ENCODE assay signal across 10 mouse cellular contexts in the genomic region with DNA sequence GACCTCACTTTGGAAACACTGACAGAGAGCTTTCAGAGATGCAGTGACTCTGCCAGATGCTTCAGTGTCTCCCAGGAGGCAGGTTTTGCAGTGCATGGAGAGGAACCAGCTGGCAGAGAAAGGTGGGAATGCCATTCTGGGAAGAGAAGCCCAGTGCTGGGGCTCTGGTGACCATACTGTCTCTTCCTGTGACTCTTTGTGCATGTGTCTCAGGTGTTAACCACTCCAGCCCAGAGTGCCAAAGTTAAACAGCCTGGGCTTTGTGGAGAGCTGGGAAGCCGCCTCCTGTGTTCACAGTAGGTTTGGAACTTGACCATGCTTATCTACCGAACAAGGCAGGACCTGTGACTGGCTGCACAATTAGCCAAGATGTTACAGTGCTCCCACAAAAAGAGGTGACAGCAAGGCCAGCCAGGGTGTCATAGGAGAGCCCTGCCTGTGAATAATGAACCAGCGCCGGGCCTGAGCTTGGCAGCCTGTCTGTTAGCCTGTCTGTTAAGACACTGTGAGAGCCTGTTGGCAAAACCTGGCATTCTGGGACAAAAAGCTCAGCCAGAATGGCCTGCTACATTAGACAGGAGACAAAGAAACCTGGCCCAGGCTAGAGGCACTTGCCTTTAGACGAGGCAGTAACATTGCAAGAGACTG. TPM values are rescaled to one million over a fixed set of nuclear protein-coding genes. Genes with fewer than 3 reads are reported as not detected.
DNase-seq lines count a peak whose midpoint lies in the region; ATAC-seq and TF ChIP-seq lines count a peak whose summit lies in the region.
"Had no signal": no experiment of that assay in that cellular context is flagged by ENCODE, and none has a peak within 500 bp of the region (broad histone marks: within the 10 kb centered on the region; RNA-seq: fewer than 3 reads in every experiment).

No protein-coding gene starts in this region.

- WGBS in forebrain, embryonic 14.5 days: 19% methylated on average over 5 of the region's 5 CpGs
- 45% methylated on average over 5 of the region's 5 CpGs for WGBS in midbrain, postnatal 0 days

- H3K27me3 ChIP-seq in forebrain, embryonic 14.5 days (replicated peaks; ENCODE audit: control insufficient read depth, insufficient read depth, low read length): no peaks in the 10 kb centered on the region
- H3K27me3 ChIP-seq in midbrain, postnatal 0 days (ENCODE audit: insufficient read depth, low read length): no peaks in the 10 kb centered on the region
- H3K27me3 ChIP-seq: liver, embryonic 15.5 days had no signal

- no peak overlapping the region for H3K4me3 ChIP-seq in layer of hippocampus, adult 2 months
- no peak overlapping the region for H3K4me3 ChIP-seq in forebrain, embryonic 14.5 days (ENCODE audit: low read depth, low read length)
- H3K4me3 ChIP-seq in midbrain, postnatal 0 days (ENCODE audit: low read depth, low read length): no peak overlapping the region
- H3K4me3 ChIP-seq: kidney, embryonic 15.5 days; liver, embryonic 15.5 days had no signal

- H3K9ac ChIP-seq in forebrain, embryonic 14.5 days (ENCODE audit: low read length): peak overlapping the region; percentile 32; the same call in 1 of the 2 replicates
- no peak overlapping the region for H3K9ac ChIP-seq in midbrain, postnatal 0 days (replicated peaks; ENCODE audit: low read length, poor library complexity, severe bottlenecking)
- H3K9ac ChIP-seq: kidney, embryonic 15.5 days; liver, embryonic 15.5 days had no signal

- DNase-seq in cerebellum, adult 9-11 months: peak; percentile 11
- DNase-seq in cerebellum, adult 8-10 months: no peak
- DNase-seq in layer of hippocampus, postnatal 10 days (ENCODE audit: low spot score in 2 of 2): peak; percentile 33 to 57
- DNase-seq in layer of hippocampus, adult 2 months (ENCODE audit: low spot score in 2 of 2): no peak
- DNase-seq in forebrain, embryonic 14.5 days (ENCODE audit: low spot score): peak; percentile 87
- DNase-seq in midbrain, postnatal 0 days (ENCODE audit: low spot score): peak; percentile 86
- no peak for DNase-seq in thymus, postnatal 14 days
- DNase-seq in MN1 (ENCODE audit: low spot score): no peak

- no peaks in the 10 kb centered on the region for H3K9me3 ChIP-seq in forebrain, embryonic 14.5 days (replicated peaks; ENCODE audit: control insufficient read depth, low read length)
- H3K9me3 ChIP-seq in midbrain, postnatal 0 days (ENCODE audit: low read length): no peaks in the 10 kb centered on the region
- H3K9me3 ChIP-seq: kidney, embryonic 15.5 days; liver, embryonic 15.5 days had no signal

- TF ChIP-seq CTCF in layer of hippocampus, adult 2 months (conservative IDR thresholded peaks at IDR 0.05): no peak
- no peak for TF ChIP-seq CTCF in midbrain, postnatal 0 days (IDR thresholded peaks at IDR 0.05)

- H3K4me1 ChIP-seq in forebrain, embryonic 14.5 days (ENCODE audit: control insufficient read depth, insufficient read depth, low read length): peaks cover 12% of the 10 kb centered on the region
- H3K4me1 ChIP-seq in midbrain, postnatal 0 days (ENCODE audit: insufficient read depth, low read length): peaks cover 4% of the 10 kb centered on the region; the same call in 1 of the 2 replicates

- no peaks in the 10 kb centered on the region for H3K36me3 ChIP-seq in forebrain, embryonic 14.5 days (ENCODE audit: control insufficient read depth, insufficient read depth, low read length)
- no peaks in the 10 kb centered on the region for H3K36me3 ChIP-seq in midbrain, postnatal 0 days (ENCODE audit: insufficient read depth, low read length)
- H3K36me3 ChIP-seq: kidney, embryonic 15.5 days; liver, embryonic 15.5 days had no signal

- no peak overlapping the region for H3K4me2 ChIP-seq in forebrain, embryonic 14.5 days (ENCODE audit: low read length)
- no peak overlapping the region for H3K4me2 ChIP-seq in midbrain, postnatal 0 days (ENCODE audit: low read depth, low read length, poor library complexity, severe bottlenecking)
- H3K4me2 ChIP-seq: kidney, embryonic 15.5 days; liver, embryonic 15.5 days had no signal

- H3K27ac ChIP-seq in layer of hippocampus, adult 2 months: no peak overlapping the region
- peak overlapping the region; percentile 80 for H3K27ac ChIP-seq in forebrain, embryonic 14.5 days (ENCODE audit: low read depth, low read length)
- no peak overlapping the region for H3K27ac ChIP-seq in midbrain, postnatal 0 days (ENCODE audit: low read depth, low read length)
- H3K27ac ChIP-seq: kidney, embryonic 15.5 days; liver, embryonic 15.5 days had no signal

- peak; percentile 93 for ATAC-seq in forebrain, embryonic 14.5 days
- peak; percentile 69 for ATAC-seq in midbrain, postnatal 0 days (ENCODE audit: low FRiP score)

RNA-seq across cellular contexts. Expression of a gene that starts 25.9 kb away (rescaled TPM):
- total RNA-seq in layer of hippocampus, postnatal 10 days (2021): 10 to 100 TPM; 45.8 to 48.3 TPM
- total RNA-seq in layer of hippocampus, adult 2 months (2021): 10 to 100 TPM; 21.1 to 25.8 TPM
- 25.0 and 27.7 TPM in 2 replicates for polyA plus RNA-seq in forebrain, embryonic 14.5 days (2014; fragmentation: Nextera tagmentation; extraction: Ambion mirVana)
- 38.9 and 41.5 TPM in 2 replicates for total RNA-seq in midbrain, postnatal 0 days (2014; rRNA removed)
- polyA plus RNA-seq in midbrain, postnatal 0 days (2015; fragmentation: Nextera tagmentation; extraction: Ambion mirVana): 14.5 and 16.0 TPM in 2 replicates

Comparison
In these comparisons a context has a peak if more than half of its experiments do, and no peak if none do; other contexts are left out.
1. DNase-seq: peak in cerebellum, adult 9-11 months (single experiment), layer of hippocampus, postnatal 10 days (2 of 2), forebrain, embryonic 14.5 days (single experiment) and midbrain, postnatal 0 days (single experiment); none in cerebellum, adult 8-10 months (single experiment), layer of hippocampus, adult 2 months (0 of 2), thymus, postnatal 14 days (single experiment) and MN1 (single experiment).